Mouse (Mus musculus) testis, adult 2 months (tissue): ENCODE data around the gene Cdc42ep5. TPM values are rescaled to one million over a fixed set of nuclear protein-coding genes. Genes with fewer than 3 reads are reported as not detected.
"Not testable (repeated sequence)": the region's sequence is repeated elsewhere in the genome, so short reads cannot be mapped to it uniquely, and the experiment has no call there.

Experiments
- H3K27ac ChIP-seq: fragments of 200-500 bp; 2 replicates; pipeline ENCODE4 v1.5.1; 2012; ENCODE audit warnings: low read depth, low read length; ENCODE audit not compliant: control insufficient read depth, insufficient read depth
- H3K27me3 ChIP-seq: fragments of 200-500 bp; 2 replicates; pipeline ENCODE4 v1.6.1; 2012; ENCODE audit warnings: mild to moderate bottlenecking, low read length, moderate library complexity; ENCODE audit not compliant: control insufficient read depth, insufficient read depth
- H3K36me3 ChIP-seq: fragments of 200-500 bp; 2 replicates; pipeline ENCODE4 v1.6.1; 2012; ENCODE audit warnings: mild to moderate bottlenecking, low read length; ENCODE audit not compliant: control insufficient read depth, insufficient read depth
- H3K4me1 ChIP-seq: fragments of 200-500 bp; 2 replicates; pipeline ENCODE4 v1.6.1; 2012; ENCODE audit warnings: low read length; ENCODE audit not compliant: control insufficient read depth, insufficient read depth
- H3K4me3 ChIP-seq: fragments of 200-500 bp; 2 replicates; pipeline ENCODE4 v1.5.1; 2012; ENCODE audit warnings: low read depth, mild to moderate bottlenecking, low read length, moderate library complexity, mixed read lengths; ENCODE audit not compliant: control insufficient read depth
- CTCF ChIP-seq: fragments of 200-500 bp; IDR thresholded peaks from 2 replicates; pipeline ENCODE4 v1.5.1; 2012; ENCODE audit warnings: low read depth, mild to moderate bottlenecking, inconsistent platforms, low read length, moderate library complexity; ENCODE audit not compliant: control insufficient read depth, insufficient read depth, insufficient replicate concordance
- POLR2A ChIP-seq: fragments of 200-500 bp; IDR thresholded peaks from 2 replicates; pipeline ENCODE4 v1.6.1; 2012; ENCODE audit warnings: low read depth, mild to moderate bottlenecking, inconsistent platforms, low read length, moderate library complexity; ENCODE audit not compliant: control insufficient read depth
- polyA plus RNA-seq: library from polyadenylated mRNA; depleted of rRNA; stranded (reverse); fragments of >200 nt; gene quantifications from 2 replicates; pipeline ENCODE4 v1.2.3, GENCODE M21; 2012; rRNA removed

The Cdc42ep5 gene
- polyA plus RNA-seq, result 17.9 and 19.2 TPM in 2 replicates

DNA sequence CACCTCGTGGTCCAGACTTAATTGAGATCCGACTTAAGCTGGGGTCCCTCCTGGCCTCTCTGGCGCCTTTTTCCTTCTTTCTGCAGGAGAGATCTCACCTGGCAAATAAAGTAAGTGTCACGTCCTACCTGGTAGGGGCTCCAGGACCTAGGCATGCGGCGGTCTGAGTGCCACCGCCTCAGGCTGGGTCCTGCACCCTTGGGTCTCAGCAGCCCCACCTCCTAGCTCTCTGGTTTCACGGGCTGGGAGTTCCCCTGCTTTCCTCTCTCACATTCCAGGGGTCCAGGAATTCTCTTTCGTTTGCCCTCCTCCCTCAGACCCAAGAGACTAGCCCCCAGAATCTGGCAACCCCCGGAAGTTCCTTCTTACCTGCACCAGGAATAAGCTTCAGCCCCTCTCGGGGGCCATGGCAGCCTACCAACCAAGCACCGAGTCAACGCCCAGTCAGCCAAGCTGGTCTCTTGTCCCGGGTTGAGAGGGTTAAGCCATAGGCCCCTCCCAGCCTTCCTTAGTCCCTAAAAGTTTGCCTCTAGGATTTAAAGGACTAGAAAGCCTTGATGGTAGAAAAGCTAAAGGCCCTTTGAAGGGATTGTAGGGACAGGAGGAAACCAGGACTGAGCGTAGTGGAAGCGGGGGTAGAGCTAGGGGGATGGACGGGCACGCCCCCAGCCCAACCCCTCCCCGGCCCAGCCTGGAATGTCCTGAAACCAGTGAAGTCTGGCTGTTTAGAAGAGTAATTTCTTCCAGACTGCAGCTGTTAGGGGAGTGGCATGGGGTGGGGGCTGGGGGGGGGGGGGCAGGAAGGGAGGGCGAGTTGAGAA lies at the start of gene Cdc42ep5:
Gene Cdc42ep5 (minus strand): TSS at position 771 of the 821 bp plus-strand sequence.
- Histone ChIP-seq H3K27me3 (no peaks in the 10 kb centered on the region), H3K4me1 (peaks cover 16% of the 10 kb centered on the region), H3K36me3 (no peaks in the 10 kb centered on the region), H3K27ac (peak within 1 kb of the TSS; percentile 76), H3K4me3 (peak within 1 kb of the TSS; percentile 82)
- TF ChIP-seq POLR2A (no peak; the same call in 1 of the 2 replicates), CTCF (no peak)

DNA sequence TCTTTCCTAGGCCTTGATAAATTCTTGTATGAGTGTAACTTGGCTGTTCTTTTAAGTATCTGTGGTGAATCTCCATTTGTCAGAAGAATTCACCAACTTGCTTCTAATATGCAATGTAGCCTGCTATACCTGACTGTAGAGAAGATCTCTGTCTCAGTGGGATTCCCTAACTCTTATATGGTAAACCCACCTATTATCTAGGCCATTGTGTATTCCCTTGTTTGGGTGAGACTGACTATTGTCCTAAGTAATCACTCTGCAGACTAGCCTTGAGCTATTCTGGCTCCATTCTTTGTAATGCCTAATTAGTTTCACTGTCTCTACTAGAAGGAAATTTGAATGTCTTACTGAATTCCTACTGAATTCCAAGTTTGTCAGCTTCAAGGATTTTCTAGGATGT lies 48.8 kb upstream of the Cdc42ep5 start:
- H3K27ac ChIP-seq, H3K4me1 ChIP-seq, H3K27me3 ChIP-seq, H3K36me3 ChIP-seq, H3K4me3 ChIP-seq: not testable (repeated sequence)

DNA sequence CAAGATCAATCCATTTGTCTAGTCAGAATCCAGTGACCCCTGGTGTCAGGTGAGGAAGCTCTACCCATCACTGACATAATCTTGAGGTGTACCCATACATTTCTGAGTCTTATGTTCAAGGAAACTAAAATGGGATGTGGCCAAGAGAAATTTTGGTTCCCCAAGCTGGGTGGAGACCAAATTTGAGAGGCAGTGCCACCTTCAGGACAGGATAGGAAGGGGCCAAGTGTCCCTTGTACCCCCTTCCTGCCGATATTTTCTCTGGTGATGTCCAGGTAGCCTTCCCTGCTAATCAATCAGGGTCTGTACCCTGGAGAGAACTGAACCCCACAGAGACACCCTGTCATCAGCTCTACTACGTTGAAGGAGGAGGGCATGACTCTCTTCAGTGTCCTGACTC lies 44.0 kb upstream of the Cdc42ep5 start:
- Histone ChIP-seq H3K27me3 (no peaks in the 10 kb centered on the region), H3K4me3 (no peak overlapping the region), H3K36me3 (no peaks in the 10 kb centered on the region), H3K4me1 (no peaks in the 10 kb centered on the region), H3K27ac (no peak overlapping the region)
- TF ChIP-seq POLR2A, result no peak
- TF ChIP-seq CTCF, result no peak

DNA sequence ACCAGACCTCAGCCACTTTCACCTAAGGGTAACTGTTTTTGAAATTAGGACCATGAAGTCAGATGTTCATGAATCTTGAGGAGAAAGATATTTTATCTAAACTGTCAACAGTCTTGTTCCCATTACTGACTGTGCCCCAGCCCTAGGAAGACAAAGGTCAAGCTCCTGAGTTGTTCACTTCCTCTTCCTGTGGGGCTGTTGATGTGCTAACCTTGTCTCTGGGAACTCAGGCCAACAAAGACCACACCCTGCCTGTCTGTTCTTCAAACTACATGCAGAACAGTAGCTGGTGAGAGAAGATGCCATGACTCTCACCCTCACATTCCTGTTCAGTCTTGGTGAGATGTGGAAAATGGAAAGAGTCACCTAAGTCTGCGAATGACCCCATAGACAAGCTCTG lies 42.5 kb upstream of the Cdc42ep5 start:
- no peak overlapping the region for H3K4me3 ChIP-seq
- no peak overlapping the region for H3K27ac ChIP-seq
- no peaks in the 10 kb centered on the region for H3K27me3 ChIP-seq
- no peak for TF ChIP-seq CTCF
- TF ChIP-seq POLR2A, result no peak
- no peaks in the 10 kb centered on the region for H3K4me1 ChIP-seq
- no peaks in the 10 kb centered on the region for H3K36me3 ChIP-seq

- Histone ChIP-seq H3K4me3 (no peak overlapping the region), H3K27ac (no peak overlapping the region), H3K36me3 (no peaks in the 10 kb centered on the region), H3K4me1 (no peaks in the 10 kb centered on the region), H3K27me3 (no peaks in the 10 kb centered on the region)
- TF ChIP-seq POLR2A (no peak), CTCF (no peak)
Observed at GRCm38 (mm10) chr7:4178438-4178837, 13.8 kb upstream of the Cdc42ep5 start.

DNA sequence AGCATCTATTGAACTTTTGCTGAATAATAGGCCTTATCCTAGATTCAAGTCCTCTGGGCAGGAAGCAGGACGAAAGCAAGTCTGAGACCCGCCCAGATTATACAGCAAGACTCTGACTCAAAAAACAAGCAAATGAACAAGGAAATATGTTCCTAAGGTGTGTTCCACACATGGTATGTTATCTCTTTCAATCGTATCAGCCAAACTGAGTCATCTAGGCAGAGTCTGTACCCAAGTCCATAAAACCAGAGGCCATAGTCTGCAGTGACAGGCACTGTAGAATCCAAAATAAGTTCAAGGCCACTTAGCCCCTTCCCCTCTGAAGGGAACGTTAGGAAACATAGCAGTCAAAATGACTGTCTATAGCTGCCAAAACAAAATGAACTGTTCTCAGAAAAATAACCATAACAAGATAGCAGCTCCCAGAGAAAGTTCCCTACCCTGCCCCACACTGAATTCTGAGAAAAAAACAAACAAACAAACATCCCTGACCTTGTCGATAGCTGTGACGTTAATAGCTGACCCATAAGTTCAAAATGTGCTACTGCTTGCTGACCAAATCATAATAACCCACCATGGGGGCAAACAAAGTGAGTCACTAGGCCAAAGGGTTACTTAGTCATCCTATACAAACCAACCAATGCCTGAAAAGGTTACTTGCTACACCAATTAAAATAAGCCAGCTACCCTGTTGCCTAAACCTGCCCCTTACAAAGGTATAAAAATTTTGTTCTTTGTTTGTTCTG lies 5.7 kb upstream of the Cdc42ep5 start:
- Histone ChIP-seq H3K27ac (no peak overlapping the region), H3K4me3 (no peak overlapping the region), H3K27me3 (no peaks in the 10 kb centered on the region), H3K4me1 (peaks cover 2% of the 10 kb centered on the region; the same call in 1 of the 2 replicates), H3K36me3 (no peaks in the 10 kb centered on the region)
- no peak for TF ChIP-seq POLR2A
- TF ChIP-seq CTCF, result no peak

GRCm38 (mm10) chr7:4167098-4167497 lies 2.4 kb upstream of the Cdc42ep5 start:
- no peak overlapping the region for H3K27ac ChIP-seq
- no peak for TF ChIP-seq POLR2A
- TF ChIP-seq CTCF, result no peak
- H3K36me3 ChIP-seq, result no peaks in the 10 kb centered on the region
- peaks cover 16% of the 10 kb centered on the region for H3K4me1 ChIP-seq
- H3K4me3 ChIP-seq, result no peak overlapping the region
- H3K27me3 ChIP-seq, result no peaks in the 10 kb centered on the region

DNA sequence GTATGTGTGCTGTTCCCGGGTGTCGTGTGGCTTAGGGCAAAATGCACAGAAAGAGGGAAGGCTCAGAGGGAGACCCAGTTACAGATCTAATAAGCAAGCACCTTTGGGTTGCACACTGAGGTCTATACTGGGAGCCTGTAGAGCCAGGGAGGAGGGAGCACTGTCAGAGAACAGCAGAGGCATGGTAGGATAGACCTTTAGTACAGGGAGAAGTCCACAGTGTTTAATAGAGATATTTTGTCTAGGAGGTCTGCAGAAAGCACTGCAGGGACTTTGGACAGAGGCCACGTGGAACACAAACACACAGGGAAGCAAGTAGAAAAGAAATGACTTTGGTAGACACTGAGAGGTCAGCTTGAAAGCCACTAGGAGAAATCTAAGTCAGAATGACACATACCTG lies 626 bp upstream of the Cdc42ep5 start:
- Histone ChIP-seq H3K4me3 (no peak overlapping the region), H3K27ac (peak overlapping the region; percentile 76), H3K36me3 (no peaks in the 10 kb centered on the region), H3K27me3 (no peaks in the 10 kb centered on the region), H3K4me1 (peaks cover 16% of the 10 kb centered on the region)
- TF ChIP-seq POLR2A (no peak), CTCF (no peak)
